Mouse (Mus musculus) mesoderm, embryonic 11.5 days (tissue): ENCODE results near the gene Ttll8.

ENCODE experiments used
- DNase-seq: peaks from one replicate; pipeline ENCODE4 v3.0.0-alpha.2; 2012; ENCODE audit warnings: low read depth, low spot score

The Ttll8 gene

DNA sequence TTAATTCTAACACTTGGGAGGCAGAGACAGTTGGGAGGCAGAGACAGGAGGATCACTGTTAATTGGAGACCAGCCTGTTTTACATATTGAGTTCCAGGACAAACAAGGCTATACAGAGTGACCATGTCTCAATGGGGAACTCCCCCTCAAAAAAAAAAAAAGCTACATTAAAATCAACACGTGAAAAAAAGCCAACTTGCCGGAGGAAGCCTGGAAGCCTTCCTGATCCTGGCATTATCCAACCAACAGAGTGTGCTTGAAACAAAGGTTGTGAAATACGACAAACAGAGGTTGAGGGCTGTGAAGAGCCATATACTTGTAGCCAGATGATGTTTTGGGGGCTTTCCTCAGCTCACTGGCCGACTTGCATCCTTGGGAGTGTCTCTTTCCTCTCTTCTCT, 71.4 kb downstream of the Ttll8 start:
- no peak for DNase-seq

DNA sequence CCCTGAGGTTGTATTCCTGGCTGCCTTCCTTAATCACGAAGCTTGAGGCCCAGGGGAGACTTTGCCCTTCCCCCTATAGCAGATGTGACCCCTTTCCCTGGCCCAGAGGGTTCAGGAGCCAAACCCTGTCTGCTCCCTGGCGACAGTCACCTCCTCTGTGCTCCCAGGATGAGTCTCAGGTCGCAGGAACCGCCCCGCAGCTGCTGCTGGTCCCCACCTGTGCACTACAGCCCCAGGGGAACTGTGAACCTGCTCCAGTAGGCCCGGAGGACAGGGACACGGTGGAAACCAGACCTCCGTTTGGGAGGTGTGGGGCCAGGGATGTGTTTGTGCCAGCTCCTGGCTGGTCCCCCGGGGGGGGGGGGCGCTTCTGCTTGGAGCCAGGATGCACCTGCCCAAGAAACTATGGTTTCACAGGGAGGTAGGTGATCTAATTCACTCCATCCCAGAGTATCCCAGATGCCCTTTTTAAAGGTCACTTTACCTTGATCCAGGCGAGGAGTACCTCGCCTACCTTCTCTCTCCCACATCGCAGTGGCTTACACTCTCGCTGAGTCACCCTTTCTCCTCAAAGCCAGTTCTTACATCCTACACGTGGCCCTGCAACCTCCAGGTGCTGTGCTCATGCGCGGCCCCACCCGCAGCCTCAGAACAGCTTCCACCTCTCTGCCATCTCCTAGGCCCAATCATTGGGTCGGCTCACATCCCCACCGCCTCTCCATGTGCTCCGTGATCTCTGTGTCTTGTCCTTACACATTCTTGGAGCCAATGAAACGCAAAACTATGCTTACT, 72.8 kb downstream of the Ttll8 start:
- no peak for DNase-seq

DNA sequence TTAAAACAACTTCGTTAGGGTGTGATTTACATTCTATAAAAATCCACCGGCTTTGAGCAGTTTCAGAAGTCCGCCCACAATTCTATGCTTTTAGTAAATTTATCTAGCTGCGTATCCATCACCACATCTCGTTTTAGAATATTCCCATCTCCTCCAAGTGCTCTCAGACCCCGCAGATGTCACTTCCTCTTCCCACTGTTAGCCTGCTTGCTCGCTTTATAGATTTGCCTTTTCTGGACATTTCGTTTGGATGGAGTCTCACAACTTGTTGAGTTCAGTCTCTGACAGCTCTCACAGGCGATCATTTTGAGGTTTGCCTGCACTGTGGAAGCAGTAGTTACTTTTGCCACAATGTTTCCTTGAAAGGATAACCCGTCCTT, 77.2 kb downstream of the Ttll8 start:
- DNase-seq = no peak

DNA sequence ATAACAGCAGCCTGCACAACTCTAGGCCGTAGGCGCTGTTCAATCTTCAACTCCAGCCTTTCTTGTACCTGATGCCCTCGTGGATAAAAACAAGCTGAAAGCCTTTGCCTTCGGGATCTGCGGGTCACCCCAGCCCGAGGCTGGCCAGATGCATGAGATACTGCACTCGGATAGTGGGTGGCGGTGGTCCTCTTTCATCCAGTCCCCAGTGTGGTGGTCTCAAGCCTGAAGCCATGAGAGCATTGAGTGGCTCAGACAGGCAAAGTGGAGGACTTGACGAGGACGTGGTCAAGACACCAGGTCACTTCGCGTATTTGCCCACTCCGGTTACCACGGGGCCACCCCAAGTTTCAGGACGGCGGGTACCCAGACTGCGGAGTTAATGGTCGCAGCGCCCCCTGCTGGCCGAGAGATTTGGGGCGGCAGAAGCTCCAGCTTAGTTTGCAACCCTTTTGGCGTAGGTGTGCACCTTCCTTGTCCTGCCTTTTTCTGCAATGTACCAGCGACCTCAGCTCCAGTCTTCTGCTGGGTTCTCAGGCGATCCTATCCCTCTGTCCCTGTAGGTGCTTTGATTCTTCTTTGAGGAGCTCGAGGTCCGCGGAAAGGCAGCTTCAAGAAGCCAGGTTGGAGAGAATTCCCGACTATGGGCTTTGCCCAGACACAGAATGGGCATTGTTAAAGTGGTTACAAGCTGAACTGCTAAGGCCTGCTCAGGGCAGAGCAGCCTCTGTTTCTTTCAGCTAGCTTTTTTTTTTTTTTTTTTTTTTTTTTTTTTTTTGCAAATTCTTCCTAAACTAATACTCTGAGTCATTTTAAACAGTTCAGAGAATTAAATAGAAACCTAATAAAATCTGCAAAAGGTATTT, 77.8 kb downstream of the Ttll8 start:
- DNase-seq = peak; percentile 73

DNA sequence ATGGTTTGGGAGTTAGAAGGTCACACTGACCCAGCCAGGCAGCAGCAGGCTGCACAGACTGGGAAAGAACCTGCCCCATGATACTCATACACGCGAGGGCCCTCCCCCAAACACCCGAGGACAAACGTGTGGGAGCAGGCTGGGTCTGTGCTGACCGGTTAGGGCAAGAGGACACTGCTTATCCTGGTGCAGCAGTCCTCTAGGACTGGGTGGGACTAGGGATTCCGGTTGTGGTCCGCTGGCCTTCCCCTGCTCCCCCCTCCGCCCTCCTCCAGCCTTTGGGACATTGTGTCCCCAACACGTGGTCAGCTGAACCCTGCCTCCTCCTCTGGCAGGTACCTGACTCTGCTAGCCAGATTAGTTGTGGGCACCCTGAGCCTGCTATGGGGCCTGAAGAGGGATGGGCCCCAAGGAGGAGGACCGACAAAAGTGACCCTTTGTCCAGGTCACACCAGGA, 78.6 kb downstream of the Ttll8 start:
- DNase-seq = no peak

DNA sequence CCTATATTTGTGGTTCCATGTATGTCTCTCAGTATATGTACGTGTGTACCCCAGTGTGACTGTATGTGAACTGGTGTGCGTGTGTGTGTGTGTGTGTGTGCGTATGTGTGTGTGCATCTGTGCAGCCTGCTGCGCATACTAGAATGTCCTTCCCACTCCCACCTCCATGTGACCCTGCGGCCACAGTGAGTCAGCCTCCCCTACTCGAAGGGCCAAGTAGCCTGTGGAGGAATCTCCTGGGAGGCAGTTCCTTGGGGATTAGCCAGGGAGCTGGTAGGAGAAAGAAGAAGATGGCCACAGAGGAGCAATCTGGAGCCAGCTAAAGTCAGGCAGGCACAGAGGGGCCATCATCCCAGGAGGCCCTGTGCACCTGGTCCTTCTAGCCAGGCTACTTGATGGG, 79.7 kb downstream of the Ttll8 start:
- no peak for DNase-seq

DNA sequence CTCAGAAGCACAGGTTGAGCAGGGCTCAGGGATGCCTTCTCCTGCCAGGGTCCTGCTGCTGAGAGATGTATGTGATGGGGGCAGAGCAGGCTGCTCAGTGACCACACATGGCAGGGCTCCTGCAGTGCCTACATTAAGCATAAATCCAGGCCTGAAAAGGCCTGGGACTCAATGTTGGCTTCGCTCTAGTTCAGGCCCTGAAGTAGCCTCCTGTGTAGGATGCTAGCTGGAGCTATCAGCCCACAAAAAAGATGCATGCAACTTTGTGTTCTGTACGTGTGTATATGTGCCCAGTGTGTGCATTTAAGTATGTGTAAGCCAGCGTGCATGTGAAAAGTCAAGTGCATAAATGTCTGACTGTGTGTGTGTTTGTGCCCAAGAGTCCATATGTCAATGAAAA, 80.2 kb downstream of the Ttll8 start:
- DNase-seq = no peak

DNA sequence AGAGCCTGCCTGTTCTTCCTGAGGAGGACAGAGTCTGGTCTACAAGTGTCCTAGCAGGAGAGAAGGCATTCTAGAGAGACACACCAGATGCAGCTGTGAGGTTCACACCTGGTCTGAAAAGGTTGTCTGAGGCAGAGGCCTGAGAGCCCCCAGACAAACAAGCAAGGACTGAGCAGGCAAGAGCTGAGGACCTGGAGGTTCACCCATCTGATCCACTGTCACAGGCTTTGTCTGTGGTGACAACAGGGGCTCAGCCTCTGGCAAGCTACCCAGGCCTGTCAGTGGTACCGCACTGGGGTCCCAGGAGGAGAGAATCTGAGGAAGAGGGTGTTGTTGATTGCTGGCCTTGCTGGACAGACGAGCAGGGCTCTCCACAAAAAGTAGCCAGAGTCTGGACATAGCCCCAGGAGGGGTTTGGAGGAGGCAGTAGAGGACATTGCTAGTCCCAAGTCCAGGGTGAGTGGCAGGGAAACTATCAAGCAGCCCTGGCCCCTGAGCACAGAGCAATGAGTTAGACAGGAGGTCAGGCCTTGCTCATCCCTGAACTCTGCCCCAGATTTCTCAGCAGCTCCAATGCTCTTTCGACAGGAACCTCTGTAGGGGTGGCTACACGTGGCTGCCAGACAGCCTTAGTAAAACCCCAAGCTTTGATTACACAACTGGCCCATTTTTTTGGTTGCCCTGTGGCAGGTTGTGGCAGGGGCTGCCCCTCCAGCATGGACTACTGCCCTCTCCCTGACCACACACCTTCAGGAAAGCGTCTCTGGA, 83.6 kb downstream of the Ttll8 start:
- DNase-seq = no peak

DNA sequence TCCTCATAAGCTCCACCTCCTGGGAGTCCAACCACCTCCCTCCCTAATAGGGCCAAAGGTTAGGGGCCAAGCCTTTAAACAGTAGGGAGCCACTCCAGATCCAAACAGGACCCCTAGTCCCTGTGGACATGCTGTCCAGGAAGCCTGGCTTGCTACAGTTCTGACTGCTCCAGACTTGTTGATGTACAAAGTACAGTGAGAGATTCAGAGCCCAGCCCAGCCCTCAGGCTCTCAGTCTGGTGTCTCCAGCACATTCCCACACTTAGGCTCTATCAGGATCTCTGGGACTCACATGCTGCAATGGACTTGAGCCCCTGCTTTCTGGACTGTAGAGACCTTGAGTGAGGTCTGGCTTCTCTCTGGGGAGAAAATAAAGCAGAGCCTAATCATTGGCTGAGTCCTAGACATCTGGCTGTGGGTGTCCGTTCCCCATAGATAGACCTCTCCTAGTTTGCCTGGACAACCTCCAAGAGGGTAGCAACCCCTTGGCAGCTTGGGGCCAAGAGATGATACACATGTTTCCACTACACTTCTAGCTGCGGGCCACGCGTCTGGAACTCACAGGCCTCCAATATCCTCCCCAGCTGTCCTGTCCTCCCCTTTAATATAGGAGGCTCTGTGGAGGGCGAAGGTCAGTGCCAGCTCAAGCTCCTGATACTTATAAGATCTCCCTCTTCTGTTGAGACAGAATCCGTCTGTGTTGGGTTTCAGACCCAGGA, 86.0 kb downstream of the Ttll8 start:
- DNase-seq = no peak

DNA sequence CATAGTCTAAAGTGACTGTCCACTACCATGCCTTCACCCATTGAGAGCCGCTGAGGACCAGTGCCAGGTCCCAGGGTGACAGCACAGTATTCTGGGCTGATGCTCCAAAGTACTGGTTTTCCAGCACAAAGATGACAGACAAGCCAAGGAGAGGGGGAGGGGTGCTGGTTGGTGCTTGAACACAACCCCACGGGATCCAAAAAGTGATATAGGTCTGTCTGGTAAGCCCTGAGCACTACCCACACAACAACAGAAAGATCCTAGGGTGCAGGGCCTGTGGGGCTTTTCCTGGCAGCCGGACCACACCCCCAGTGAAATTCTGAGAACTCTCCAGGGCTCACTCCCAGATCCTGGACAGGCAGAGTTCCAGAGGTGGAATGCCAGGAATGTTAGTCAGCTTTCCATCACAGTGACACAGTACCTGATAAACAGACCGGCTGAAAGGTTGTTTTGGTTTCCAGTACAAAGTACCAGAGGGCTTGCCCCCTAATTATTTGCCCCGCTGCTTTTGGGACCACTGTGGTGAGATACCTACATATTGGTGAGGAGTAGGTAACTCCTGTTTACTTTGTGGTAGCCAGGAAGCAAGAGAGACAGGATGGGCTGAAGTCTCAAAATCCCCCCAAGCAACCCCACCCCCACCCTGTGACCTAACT, 86.7 kb downstream of the Ttll8 start:
- DNase-seq = peak; percentile 62

DNA sequence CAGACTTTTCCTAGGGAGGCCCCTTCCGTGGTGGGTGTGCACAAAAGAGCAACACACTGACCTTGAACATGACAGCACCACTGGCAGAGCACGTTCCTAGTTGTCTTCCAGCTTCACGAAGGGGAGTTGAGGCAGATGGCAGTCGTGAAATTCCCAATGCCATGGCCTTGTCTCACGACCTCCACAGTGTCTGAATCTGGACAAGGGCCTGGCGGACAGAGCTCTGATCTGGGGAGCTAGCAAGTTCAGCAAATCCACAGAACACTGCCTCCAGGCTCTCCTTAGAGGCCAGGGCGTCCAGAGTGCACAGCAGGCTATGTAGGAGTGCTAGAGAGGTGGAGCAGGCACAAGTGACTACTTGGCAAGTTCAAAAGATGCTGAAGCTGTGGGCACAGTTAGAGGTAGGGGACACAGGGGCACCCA, 87.3 kb downstream of the Ttll8 start:
- DNase-seq = no peak

DNA sequence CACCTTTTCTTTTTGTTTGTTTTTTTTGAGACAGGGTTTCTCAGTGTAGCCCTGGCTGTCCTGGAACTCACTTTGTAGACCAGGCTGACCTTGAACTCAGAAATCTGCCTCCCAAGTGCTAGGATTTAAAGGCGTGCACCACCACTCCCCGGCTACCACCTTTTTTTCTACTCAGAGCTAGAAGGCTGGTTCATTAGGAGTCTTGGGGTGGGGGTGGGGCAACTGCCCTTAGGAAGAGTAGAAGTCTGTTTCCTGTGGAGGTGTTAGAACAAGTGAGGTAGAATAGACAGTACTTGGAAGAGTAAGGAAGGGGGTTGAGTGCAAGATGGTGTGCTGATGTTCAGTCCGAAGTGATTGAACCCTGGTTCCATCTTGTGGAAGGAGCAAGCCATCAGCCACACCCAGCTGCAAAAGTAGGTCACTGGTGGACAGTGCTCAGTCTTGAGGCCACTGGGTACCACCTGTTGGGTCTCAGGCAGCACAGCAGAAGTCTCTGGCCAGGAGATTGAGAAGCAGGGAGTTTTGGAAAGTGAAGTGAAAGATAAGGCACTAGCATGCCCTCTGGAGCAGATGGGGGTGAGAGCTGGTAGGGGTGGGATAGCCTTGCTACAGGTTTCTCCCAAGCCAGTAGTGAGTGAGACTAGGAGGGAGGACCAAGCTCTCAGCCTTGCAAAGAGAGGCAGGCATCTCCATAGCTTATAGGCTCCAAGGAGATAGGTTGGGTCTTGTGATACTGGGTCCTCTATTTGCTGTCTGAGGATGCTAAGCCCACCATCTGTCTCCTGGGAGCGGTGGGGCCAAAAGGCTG, 88.1 kb downstream of the Ttll8 start:
- DNase-seq = no peak

DNA sequence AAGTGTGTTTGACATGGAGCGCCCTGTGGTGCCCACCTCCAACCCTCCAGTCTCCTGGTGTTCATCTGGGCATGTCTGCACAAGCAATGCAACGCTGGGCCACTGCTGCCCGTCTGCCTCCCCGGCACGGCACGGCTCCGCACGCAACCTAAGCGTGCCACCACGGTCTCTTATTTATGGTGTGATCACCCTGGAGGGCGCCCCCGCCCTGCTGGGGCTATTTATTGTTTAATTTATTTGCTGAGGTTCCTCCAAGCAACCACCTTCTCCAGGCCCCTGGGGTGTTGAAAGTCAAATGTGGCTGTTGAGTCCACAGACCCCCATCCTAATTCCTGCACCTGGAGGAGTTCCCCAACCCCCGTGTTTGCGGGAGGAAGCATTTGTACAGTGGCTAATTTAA, 89.2 kb downstream of the Ttll8 start:
- DNase-seq = no peak

DNA sequence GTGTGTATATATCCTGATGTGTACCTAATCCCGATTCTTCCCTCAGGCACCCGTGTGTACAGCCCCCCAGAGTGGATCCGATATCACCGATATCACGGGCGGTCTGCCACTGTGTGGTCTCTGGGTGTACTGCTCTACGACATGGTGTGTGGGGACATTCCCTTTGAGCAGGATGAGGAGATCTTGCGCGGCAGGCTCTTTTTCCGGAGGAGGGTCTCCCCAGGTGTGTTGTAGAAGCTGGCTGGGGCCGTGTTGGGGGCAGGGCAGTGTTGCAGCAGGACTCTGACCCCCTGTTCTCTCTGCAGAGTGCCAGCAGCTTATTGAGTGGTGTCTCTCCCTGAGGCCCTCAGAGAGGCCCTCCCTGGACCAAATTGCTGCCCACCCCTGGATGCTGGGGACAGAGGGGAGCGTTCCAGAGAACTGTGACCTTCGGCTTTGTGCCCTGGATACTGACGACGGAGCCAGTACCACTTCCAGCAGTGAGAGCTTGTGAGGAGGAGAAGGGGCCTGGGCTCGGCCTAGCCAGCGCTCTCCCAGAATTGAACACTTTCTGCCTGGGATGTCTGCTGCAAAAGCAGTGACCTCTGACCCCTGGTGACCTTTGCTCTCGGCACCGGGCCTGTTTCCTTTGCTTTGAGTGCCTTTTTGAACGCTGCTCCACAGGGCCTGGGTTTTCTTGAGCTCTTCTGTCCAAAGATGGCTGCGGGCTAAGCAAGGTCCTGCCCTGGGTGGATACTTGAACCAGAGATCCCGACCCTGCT, 89.8 kb downstream of the Ttll8 start:
- DNase-seq = no peak

DNA sequence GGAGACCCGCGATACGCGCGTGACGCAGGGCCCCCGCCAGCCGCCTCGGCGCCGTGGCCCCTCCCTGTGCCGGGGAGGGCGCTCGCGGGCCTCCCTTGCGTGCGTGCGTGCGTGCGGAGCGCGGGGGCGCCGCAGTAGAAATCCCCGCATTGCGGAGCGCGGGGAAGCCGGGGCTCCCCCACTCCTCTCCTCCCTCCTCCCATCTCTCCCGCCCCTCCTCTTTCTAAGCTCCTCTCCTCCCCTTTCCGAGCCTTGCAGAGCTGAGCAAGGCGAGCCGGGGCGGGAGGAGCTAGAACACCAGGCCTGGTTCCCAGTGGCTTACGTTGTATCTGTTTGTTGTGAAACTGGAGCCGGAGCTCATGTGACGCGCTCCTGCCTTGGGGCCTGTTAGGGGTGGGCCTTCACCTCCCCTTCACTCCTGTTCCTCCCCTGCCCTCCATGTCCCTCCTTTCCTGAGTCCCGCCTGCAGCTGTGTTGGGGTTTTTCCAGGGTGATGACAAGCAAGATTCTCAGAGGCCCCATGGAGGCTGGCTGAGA, 90.5 kb downstream of the Ttll8 start:
- DNase-seq = peak; percentile 94

DNA sequence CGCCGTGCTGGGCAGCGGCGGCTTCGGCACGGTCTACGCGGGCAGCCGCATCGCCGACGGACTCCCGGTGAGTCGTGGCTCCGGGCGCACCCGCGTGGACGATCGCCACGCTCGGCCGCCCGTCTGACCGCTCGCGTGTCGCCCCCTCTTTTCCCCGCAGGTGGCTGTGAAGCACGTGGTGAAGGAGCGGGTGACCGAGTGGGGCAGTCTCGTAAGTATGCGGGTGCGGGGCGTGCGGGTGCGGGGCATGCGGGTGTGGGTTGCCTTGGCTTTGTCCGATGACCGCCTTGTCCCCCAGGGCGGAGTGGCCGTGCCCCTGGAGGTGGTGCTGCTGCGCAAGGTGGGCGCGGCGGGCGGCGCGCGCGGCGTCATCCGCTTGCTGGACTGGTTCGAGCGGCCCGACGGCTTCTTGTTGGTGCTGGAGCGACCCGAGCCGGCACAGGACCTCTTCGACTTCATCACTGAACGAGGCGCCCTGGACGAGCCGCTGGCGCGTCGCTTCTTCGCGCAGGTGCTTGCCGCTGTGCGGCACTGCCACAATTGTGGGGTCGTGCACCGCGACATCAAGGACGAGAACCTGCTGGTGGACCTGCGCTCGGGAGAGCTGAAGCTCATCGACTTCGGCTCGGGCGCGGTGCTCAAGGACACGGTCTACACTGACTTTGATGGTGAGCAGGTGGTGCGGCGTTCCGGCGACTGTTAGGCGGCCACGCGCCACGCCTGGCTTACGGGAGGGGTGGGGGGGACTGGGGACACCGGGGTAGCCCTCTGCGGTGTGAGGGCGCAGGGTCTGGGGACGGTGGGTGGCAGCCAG, 91.1 kb downstream of the Ttll8 start:
- peak; percentile 37 for DNase-seq

DNA sequence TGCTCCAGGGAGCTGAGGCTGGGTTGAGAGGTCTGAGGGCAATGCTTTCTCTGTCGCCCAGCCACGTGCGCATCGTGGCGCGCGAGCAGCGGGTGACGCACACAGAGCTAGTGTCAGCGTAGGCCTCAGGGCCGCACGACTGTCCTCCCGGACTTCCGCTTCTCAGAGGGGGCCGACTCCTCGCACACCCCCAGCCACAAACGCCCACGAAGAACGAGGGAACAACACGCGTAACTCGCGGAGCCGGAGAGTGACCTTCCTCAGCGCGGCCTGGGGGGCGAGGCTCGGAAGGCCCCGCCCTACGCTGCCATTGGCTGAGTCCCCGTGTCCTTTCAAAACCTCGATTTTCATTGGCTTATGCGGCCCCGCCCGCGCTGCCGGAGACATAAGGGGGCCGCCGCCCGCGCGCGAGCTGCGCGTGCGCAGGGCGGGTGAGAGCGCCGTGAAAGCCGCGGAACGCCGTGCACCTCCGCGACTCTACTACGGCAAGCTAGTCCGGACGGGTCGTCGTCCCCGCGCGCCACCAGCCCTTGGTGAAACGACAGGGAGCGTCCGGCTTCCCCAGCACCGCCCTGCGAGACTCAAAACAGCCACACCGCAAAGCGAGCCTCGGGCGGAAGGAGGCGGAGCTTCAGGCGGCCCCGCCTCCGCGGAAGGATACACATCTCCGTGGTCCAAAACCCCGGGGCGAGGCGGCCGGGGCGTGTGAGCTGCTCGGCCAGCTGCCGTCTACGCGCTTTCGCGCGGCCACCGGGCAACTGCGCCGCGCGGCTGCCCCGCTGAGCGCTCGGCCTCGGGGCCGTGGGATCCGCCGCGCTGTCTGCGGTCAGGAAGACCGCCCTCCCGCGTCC, 92.2 kb downstream of the Ttll8 start, which contains the start of gene Pim3:
Gene Pim3 (plus strand): TSS at position 415 of the 851 bp plus-strand sequence.
- peak; percentile 97 for DNase-seq
